In genomic region chr7:3903704-3904103, GRCm38 (mm10) we compare ENCODE assay signal across 15 mouse cellular contexts. TPM values are rescaled to one million over a fixed set of nuclear protein-coding genes. Genes with fewer than 3 reads are reported as not detected.
DNase-seq lines count a peak whose midpoint lies in the region; ATAC-seq and TF ChIP-seq lines count a peak whose summit lies in the region.
"Had no signal": no experiment of that assay in that cellular context is flagged by ENCODE, and none has a peak within 500 bp of the region (broad histone marks: within the 10 kb centered on the region; RNA-seq: fewer than 3 reads in every experiment).

No protein-coding gene starts in this region.

- H3K9ac ChIP-seq in lung, postnatal 0 days (replicated peaks; ENCODE audit: low read depth), result no peak overlapping the region
- H3K9ac ChIP-seq: heart, embryonic 13.5 days; hindbrain, embryonic 14.5 days; liver, embryonic 15.5 days had no signal

- CTCF ChIA-PET in Patski (lab: Charles Lee), result interaction anchor here (1.2 kb wide), 2 partner anchors 91 to 297 kb away, joined by 3 read pairs; no protein-coding TSS in a partner anchor

- H3K4me3 ChIP-seq in lung, postnatal 0 days (ENCODE audit: low read depth, low read length), result no peak overlapping the region
- H3K4me3 ChIP-seq: heart, embryonic 13.5 days; liver, embryonic 15.5 days had no signal

- DNase-seq in CD4-positive, CD25-positive, alpha-beta regulatory T cell, adult 2 months (ENCODE audit: low read depth, low spot score), result peak; percentile 31
- DNase-seq in lung, postnatal 0 days (ENCODE audit: low spot score), result peak; percentile 4
- no peak for DNase-seq in lung, postnatal 10 days
- no peak for DNase-seq in Patski (ENCODE audit: low read depth, low spot score)
- DNase-seq in retina, embryonic 14.5 days (ENCODE audit: low spot score), result peak; percentile 50
- no peak for DNase-seq in embryo, embryonic 10 days (ENCODE audit: low spot score)
- DNase-seq in right cerebral cortex, postnatal 4 days, result no peak
- DNase-seq: kidney, postnatal 14 days; midbrain, embryonic 14.5 days; thymus, postnatal 25 days had no signal

- H3K9me3 ChIP-seq in lung, postnatal 0 days (ENCODE audit: low read length), result no peaks in the 10 kb centered on the region
- H3K9me3 ChIP-seq: heart, embryonic 13.5 days; liver, embryonic 15.5 days had no signal

- no peaks in the 10 kb centered on the region for H3K4me1 ChIP-seq in lung, postnatal 0 days (ENCODE audit: insufficient read depth, low read depth, low read length)
- H3K4me1 ChIP-seq: heart, embryonic 13.5 days; liver, embryonic 15.5 days had no signal

- in situ Hi-C loops in Patski (cut with MboI; ENCODE audit: low pct_unique_long_range_greater_than_20kb), result no loop called here

- TF ChIP-seq EP300 in lung, postnatal 0 days (IDR thresholded peaks at IDR 0.05), result no peak

- no peak for ATAC-seq in CD4-positive, CD25-positive, alpha-beta regulatory T cell, adult 4 months
- ATAC-seq in lung, postnatal 0 days, result no peak
- ATAC-seq in Patski, result no peak
- ATAC-seq: activated CD4-positive, CD25-positive, alpha-beta regulatory T cell, adult 4 months had no signal

- no peak overlapping the region for H3K4me2 ChIP-seq in lung, postnatal 0 days (replicated peaks; ENCODE audit: low read depth, low read length)
- H3K4me2 ChIP-seq: heart, embryonic 13.5 days; hindbrain, embryonic 14.5 days; liver, embryonic 15.5 days had no signal

- H3K27ac ChIP-seq in lung, postnatal 0 days (ENCODE audit: low read length), result no peak overlapping the region
- H3K27ac ChIP-seq: heart, embryonic 13.5 days; hindbrain, embryonic 14.5 days; liver, embryonic 15.5 days had no signal

- no peaks in the 10 kb centered on the region for H3K27me3 ChIP-seq in lung, postnatal 0 days (replicated peaks; ENCODE audit: insufficient read depth, low read length)
- H3K27me3 ChIP-seq in Patski, result no peaks in the 10 kb centered on the region
- H3K27me3 ChIP-seq: heart, embryonic 13.5 days; liver, embryonic 15.5 days had no signal

- WGBS in lung, postnatal 0 days, result 11% methylated on average over 1 of the region's 1 CpGs

- POLR2A ChIA-PET in Patski (lab: Charles Lee), result no interaction called here

- no peaks in the 10 kb centered on the region for H3K36me3 ChIP-seq in lung, postnatal 0 days (ENCODE audit: insufficient read depth, low read length)
- H3K36me3 ChIP-seq: heart, embryonic 13.5 days; liver, embryonic 15.5 days had no signal

- peak; percentile 39 for TF ChIP-seq CTCF in lung, postnatal 0 days (IDR thresholded peaks at IDR 0.05)
- peak; percentile 36 for TF ChIP-seq CTCF in Patski (IDR thresholded peaks at IDR 0.05)

RNA-seq across cellular contexts. Expression of gene Gm14548, which starts 5.8 kb away (rescaled TPM):
- not detected for polyA plus RNA-seq in CD4-positive, CD25-positive, alpha-beta regulatory T cell, adult 4 months (2017; shearing (Covaris generic))
- 1.3 and 1.6 TPM in 2 replicates for polyA plus RNA-seq in lung, postnatal 0 days (2015; fragmentation: Nextera tagmentation; extraction: Ambion mirVana)
- not detected for polyA plus RNA-seq in Patski (2021)
- polyA plus RNA-seq: activated CD4-positive, CD25-positive, alpha-beta regulatory T cell, adult 4 months; heart, embryonic 13.5 days; hindbrain, embryonic 14.5 days; midbrain, embryonic 14.5 days had no signal

RNA-seq across cellular contexts. Expression of gene Lilra6, which starts 11.6 kb away (rescaled TPM):
- polyA plus RNA-seq in CD4-positive, CD25-positive, alpha-beta regulatory T cell, adult 4 months (2017; shearing (Covaris generic)), result under 1 TPM in 1 of 2 experiments, not detected in 1; 0.46 TPM
- polyA plus RNA-seq in lung, postnatal 0 days (2015; fragmentation: Nextera tagmentation; extraction: Ambion mirVana), result 1.2 and 1.6 TPM in 2 replicates
- not detected for polyA plus RNA-seq in Patski (2021)
- polyA plus RNA-seq: activated CD4-positive, CD25-positive, alpha-beta regulatory T cell, adult 4 months; hindbrain, embryonic 14.5 days; midbrain, embryonic 14.5 days had no signal

RNA-seq across cellular contexts. Expression of gene Pira2, which starts 58.9 kb away (rescaled TPM):
- polyA plus RNA-seq in CD4-positive, CD25-positive, alpha-beta regulatory T cell, adult 4 months (2017; shearing (Covaris generic)), result under 1 TPM; 0.15 to 0.32 TPM
- polyA plus RNA-seq in lung, postnatal 0 days (2015; fragmentation: Nextera tagmentation; extraction: Ambion mirVana), result 2.2 and 2.4 TPM in 2 replicates
- not detected for polyA plus RNA-seq in Patski (2021)
- polyA plus RNA-seq: heart, embryonic 13.5 days; hindbrain, embryonic 14.5 days had no signal

Comparison
In these comparisons a context has a peak if more than half of its experiments do, and no peak if none do; other contexts are left out.
1. DNase-seq: peak in CD4-positive, CD25-positive, alpha-beta regulatory T cell, adult 2 months (single experiment), lung, postnatal 0 days (single experiment) and retina, embryonic 14.5 days (single experiment); none in lung, postnatal 10 days (single experiment), Patski (single experiment), embryo, embryonic 10 days (single experiment) and right cerebral cortex, postnatal 4 days (single experiment).